Mouse (Mus musculus) embryonic facial prominence, embryonic 10.5 days (tissue): ENCODE measurements around the gene Car12. TPM values are rescaled to one million over a fixed set of nuclear protein-coding genes. Genes with fewer than 3 reads are reported as not detected.

ENCODE experiments used
- DNase-seq: peaks from one replicate; pipeline ENCODE4 v3.0.0-alpha.2; 2017; ENCODE audit warnings: low spot score
- H3K27ac ChIP-seq: fragments of 300-500 bp; sonication (generic); replicated peaks from 2 replicates; pipeline ENCODE4 v1.5.1; 2016; ENCODE audit warnings: mild to moderate bottlenecking
- H3K27me3 ChIP-seq: fragments of 300-500 bp; sonication (generic); replicated peaks from 2 replicates; pipeline ENCODE4 v1.6.1; 2016; ENCODE audit warnings: low read depth, mild to moderate bottlenecking; ENCODE audit not compliant: poor library complexity, severe bottlenecking
- H3K36me3 ChIP-seq: fragments of 300-500 bp; sonication (generic); replicated peaks from 2 replicates; pipeline ENCODE4 v1.6.1; 2016; ENCODE audit warnings: mild to moderate bottlenecking, moderate library complexity
- H3K4me1 ChIP-seq: fragments of 300-500 bp; sonication (generic); 2 replicates; pipeline ENCODE4 v1.6.1; 2016
- H3K4me3 ChIP-seq: fragments of 300-500 bp; sonication (generic); 2 replicates; pipeline ENCODE4 v1.5.1; 2016; ENCODE audit warnings: mild to moderate bottlenecking, moderate library complexity
- H3K9me3 ChIP-seq: fragments of 300-500 bp; sonication (generic); 2 replicates; pipeline ENCODE4 v1.6.1; 2016; ENCODE audit warnings: mild to moderate bottlenecking
- whole genome bisulfite sequencing: fragments of 180-500 bp; shearing (Covaris S2); methylation state at CpG from one replicate; pipeline ENCODE4 v1.1.7; 2016; 5-methylcytosine and 5-hydroxymethylcytosine counted together
- polyA plus RNA-seq: library from polyadenylated mRNA; unstranded; fragments of >200 nt; fragmentation: Nextera tagmentation; extraction: Ambion mirVana; gene quantifications from 2 replicates; pipeline ENCODE4 v1.2.1, GENCODE M21; 2016

Car12 gene
- polyA plus RNA-seq: 5.6 and 6.5 TPM in 2 replicates

DNA sequence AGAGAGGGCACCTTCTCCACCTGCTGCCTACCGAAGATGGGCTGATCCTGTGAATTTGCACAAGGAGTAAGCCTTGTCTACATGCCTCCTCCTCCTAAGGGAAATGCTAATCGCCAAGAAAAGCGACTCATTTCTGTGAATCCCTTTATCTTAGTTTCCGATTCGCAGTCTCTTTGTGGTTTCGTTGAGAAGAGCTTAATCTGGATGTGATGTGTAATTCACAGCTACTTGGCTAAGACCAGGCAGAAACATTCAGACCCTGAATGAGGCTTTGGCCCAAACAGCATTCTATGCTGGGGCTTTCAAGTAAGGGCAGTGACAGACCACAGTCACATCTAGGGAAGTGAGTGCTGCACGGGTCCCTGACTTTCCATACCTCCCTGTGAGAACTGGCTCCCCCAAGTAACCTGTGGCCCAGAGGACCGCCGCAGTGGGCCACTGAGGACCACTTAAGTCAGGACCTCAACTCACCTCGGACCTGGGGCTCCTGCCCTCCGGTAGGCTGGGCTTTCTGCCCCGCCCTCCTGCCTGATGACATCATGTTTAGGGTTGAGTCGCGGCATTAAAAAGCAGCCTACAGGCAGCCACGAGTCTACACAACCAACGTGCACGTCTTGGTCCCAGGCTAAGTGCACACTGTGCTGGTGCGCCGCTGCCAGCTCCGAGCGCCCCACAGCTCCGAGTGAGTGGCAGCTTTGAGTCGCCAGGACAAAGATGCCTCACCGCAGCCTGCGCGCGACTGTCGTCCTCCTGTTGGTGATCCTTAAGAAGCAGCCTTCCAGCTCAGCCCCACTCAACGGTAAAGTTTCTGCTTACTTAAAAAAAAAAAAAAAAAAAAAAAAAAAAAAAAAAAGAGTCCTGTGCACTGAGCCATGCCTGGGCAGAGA lies at the start of gene Car12:
Car12 (plus strand) TSS at position 552 of the 887 bp plus-strand sequence.
- Histone ChIP-seq H3K36me3 (no peaks in the 10 kb centered on the region), H3K9me3 (no peaks in the 10 kb centered on the region), H3K4me1 (peaks cover 26% of the 10 kb centered on the region), H3K27ac (peak within 1 kb of the TSS; percentile 57), H3K4me3 (peak within 1 kb of the TSS; percentile 59), H3K27me3 (peaks cover 57% of the 10 kb centered on the region)
- peak; percentile 76 for DNase-seq
- WGBS: 15% methylated on average over 29 of the region's 29 CpGs

DNA sequence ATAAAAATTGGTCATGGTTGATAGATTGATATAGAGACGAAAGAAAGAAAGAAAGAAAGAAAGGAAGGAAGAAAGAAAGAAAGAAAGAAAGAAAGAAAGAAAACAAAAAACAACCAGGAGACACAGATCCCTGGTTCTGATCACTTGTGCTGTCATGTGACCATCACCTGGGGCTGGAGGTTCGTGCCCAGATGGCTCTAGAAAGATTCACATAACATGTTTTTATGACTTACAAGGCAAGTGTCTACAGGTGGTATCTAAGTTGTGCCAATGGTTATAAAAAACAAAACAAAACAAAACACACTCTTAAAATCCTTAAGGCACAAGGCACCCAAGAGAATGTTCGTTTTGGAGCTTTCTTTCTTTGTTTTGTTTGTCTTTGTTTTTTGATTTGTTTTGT lies 49.7 kb upstream of the Car12 start:
- DNase-seq: no peak
- no peaks in the 10 kb centered on the region for H3K36me3 ChIP-seq
- 82% methylated on average over 3 of the region's 3 CpGs for WGBS
- H3K27ac ChIP-seq: no peak overlapping the region
- H3K4me3 ChIP-seq: no peak overlapping the region
- no peaks in the 10 kb centered on the region for H3K27me3 ChIP-seq
- H3K4me1 ChIP-seq: peaks cover 27% of the 10 kb centered on the region
- 0 out of 2 replicates have a peak, but pooled peaks cover 5% of the 10 kb centered on the region for H3K9me3 ChIP-seq

DNA sequence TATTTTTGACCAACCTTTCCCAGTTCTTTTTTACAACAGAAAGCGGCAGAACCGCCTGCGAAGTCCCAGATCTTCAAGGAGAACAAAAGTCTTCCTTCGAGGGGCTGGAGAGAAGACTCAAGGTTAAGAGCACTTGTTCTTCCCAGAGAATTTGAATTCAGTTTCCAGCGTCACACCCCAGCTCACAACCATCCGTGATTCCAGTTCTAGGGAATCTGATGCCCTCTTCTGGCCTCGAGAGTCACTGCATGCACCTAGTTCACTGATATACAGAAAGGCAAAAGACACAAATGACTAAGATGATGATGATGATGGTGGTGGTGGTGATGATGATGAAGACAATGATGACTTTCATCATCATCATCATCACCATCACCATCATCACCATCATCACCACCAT lies 48.9 kb upstream of the Car12 start:
- H3K4me1 ChIP-seq: peaks cover 30% of the 10 kb centered on the region
- 0 out of 2 replicates have a peak, but pooled peaks cover 5% of the 10 kb centered on the region for H3K9me3 ChIP-seq
- WGBS: 85% methylated on average over 7 of the region's 7 CpGs
- H3K27me3 ChIP-seq: no peaks in the 10 kb centered on the region
- H3K36me3 ChIP-seq: no peaks in the 10 kb centered on the region
- DNase-seq: no peak
- H3K4me3 ChIP-seq: no peak overlapping the region
- no peak overlapping the region for H3K27ac ChIP-seq

DNA sequence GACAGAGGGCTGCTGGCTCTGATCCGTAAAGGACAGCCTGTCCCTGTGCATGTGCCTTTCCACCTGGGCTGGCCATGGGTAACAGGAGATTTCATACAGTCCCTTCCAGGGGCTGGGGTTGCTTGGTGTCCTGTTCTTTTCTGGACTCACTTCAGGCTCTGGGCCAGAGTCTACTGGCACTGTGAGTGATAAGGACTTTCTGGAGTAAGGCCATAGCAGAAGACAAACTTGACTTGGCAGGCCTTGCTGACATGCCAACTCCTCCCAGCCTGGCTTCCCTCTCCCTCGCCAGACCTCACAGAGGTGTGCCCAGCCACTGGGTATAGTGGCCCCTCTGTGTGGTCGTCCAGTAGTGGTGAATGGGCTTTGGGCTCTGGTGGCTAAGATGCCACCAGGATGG lies 47.3 kb upstream of the Car12 start:
- Histone ChIP-seq H3K36me3 (no peaks in the 10 kb centered on the region), H3K27me3 (no peaks in the 10 kb centered on the region), H3K27ac (peak overlapping the region; percentile 19; the same call in 1 of the 2 replicates), H3K4me3 (no peak overlapping the region), H3K9me3 (0 out of 2 replicates have a peak, but pooled peaks cover 5% of the 10 kb centered on the region), H3K4me1 (peaks cover 29% of the 10 kb centered on the region)
- WGBS: 84% methylated on average over 3 of the region's 3 CpGs
- no peak for DNase-seq

DNA sequence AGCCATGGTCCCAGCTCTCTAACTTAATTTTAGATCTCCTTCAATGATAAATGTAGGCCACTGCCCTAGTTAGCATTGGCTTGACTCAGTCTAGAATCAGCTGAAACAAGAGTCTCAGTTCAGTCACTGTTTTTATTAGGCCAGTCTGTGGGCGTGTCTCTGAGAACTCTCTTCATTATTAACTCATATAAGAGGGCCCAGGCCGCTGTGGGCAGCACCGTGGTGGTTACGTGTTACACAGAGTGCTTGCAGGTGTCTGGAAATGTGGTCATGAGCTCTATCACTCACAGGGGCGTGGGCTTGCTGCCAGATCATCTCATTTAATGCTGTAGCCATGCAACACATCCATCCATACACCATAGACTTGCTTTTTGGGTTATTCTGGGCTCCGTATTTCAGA lies 46.4 kb upstream of the Car12 start:
- H3K9me3 ChIP-seq: 0 out of 2 replicates have a peak, but pooled peaks cover 5% of the 10 kb centered on the region
- H3K27ac ChIP-seq: no peak overlapping the region
- DNase-seq: no peak
- no peaks in the 10 kb centered on the region for H3K36me3 ChIP-seq
- no peak overlapping the region for H3K4me3 ChIP-seq
- WGBS: 85% methylated on average over 6 of the region's 6 CpGs
- H3K4me1 ChIP-seq: peaks cover 21% of the 10 kb centered on the region
- H3K27me3 ChIP-seq: no peaks in the 10 kb centered on the region

DNA sequence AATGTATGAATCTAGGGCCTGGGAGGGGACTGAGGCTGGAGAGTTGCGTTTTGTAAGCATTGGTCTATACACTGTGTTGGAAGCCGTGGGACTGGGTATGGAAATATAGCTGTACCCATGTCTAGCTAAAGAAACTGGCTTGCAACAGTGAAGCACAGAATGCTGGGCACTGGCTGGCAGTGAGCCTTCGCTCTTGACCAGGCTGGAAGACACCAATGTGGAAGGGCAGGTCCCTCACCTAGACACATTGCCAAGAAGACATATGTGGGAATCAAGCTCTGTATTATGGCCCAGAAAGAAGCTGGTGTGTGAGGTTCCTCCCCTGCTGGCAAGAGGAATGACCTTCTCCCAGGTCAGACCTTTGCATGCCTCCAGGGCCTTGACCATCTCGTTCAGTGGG lies 45.6 kb upstream of the Car12 start:
- peaks cover 14% of the 10 kb centered on the region for H3K4me1 ChIP-seq
- H3K27ac ChIP-seq: no peak overlapping the region
- no peak for DNase-seq
- H3K9me3 ChIP-seq: 0 out of 2 replicates have a peak, but pooled peaks cover 5% of the 10 kb centered on the region
- 87% methylated on average over 4 of the region's 4 CpGs for WGBS
- H3K4me3 ChIP-seq: no peak overlapping the region
- H3K36me3 ChIP-seq: no peaks in the 10 kb centered on the region
- H3K27me3 ChIP-seq: no peaks in the 10 kb centered on the region

DNA sequence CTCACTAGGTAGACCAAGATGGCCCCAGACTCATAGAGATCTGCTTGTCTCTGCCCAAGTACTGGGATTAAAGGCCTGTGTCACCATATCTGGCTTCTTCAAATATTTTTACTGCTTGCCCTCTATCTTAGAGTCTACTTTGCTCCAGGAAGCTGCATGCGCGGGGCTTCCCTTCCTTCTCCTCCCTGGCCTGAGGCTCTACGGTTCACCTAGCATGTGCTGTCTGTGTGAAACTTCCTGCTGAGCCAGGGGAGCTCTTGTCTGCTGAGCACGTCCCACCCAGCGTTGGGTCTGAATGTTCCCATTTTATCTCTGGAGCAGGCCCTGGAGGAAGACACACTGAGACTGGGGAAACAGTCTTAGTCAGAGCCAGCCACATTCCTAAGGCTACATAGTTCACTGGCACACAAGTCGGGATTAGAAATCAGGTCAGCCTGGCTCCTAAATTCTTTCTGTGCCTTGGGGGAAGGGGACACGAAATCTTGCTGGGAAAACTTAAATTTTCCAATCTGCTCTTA lies 43.9 kb upstream of the Car12 start:
- Histone ChIP-seq H3K4me1 (peaks cover 11% of the 10 kb centered on the region; the same call in 1 of the 2 replicates), H3K27ac (no peak overlapping the region), H3K4me3 (no peak overlapping the region), H3K9me3 (0 out of 2 replicates have a peak, but pooled peaks cover under 1% of the 10 kb centered on the region), H3K36me3 (no peaks in the 10 kb centered on the region), H3K27me3 (no peaks in the 10 kb centered on the region)
- no peak for DNase-seq
- WGBS: 34% methylated on average over 7 of the region's 7 CpGs

DNA sequence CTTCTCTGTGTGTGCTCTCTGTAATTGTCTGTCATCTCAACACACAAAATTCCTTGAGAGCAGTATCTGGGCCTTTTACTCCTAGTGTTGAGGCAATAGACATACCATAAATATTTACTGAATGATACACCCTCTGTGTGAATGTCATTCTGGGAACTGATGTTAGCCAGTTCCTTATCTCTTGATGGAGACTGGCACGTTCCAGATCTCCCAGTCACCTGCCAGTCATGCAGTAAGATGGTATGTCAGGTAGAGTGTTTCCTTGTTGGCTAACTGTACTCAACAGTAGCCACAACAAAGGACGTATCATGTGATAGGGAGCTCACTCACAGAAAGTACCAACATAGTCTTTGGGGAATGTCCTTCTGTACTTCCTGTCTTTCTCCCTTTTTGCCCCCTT lies 39.7 kb upstream of the Car12 start:
- no peak for DNase-seq
- H3K36me3 ChIP-seq: no peaks in the 10 kb centered on the region
- 0 out of 2 replicates have a peak, but pooled peaks cover 5% of the 10 kb centered on the region for H3K4me1 ChIP-seq
- H3K9me3 ChIP-seq: no peaks in the 10 kb centered on the region
- no peak overlapping the region for H3K27ac ChIP-seq
- H3K4me3 ChIP-seq: no peak overlapping the region
- WGBS: 74% methylated on average over 2 of the region's 2 CpGs
- no peaks in the 10 kb centered on the region for H3K27me3 ChIP-seq

DNA sequence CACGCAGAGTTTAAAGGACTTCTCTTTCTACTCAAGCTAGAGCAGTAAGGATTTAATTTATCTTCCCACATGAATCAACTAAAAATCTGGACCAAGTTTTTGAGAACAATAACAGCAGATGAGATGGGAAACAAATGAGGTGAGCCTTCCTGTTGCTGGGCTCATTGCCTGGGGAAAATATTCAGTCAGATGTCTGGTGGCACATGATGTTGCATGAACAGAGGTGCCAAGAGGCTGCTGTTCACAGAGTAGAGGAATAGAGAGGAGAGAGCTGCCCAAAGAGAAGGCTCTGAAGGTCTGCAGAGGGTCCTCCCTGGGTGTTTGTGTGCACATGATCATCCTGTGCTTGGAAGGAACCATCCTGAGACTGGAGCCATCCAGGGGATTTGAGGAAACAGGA lies 37.9 kb upstream of the Car12 start:
- no peaks in the 10 kb centered on the region for H3K36me3 ChIP-seq
- WGBS: 89% methylated on average over 1 of the region's 1 CpGs
- DNase-seq: no peak

DNA sequence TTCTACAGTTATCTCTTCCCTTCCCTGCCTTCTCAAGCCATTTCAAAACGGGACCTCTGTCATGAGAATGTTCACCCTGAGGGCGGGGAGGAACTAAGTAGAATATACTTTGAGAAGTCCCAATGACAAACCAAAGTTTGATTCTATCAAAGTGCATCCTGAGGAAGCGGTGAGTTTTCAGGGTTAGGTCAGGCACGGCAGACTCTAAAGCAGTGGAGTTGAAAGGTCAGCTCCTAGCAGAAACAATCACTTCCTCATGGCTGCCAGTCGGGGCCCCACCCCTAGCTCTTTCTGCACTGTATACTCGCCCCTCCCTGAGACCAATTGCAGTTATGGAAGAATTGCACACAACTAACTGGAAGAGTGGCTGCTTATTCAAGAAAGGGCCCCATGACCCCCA lies 33.4 kb upstream of the Car12 start:
- Histone ChIP-seq H3K9me3 (no peaks in the 10 kb centered on the region), H3K27me3 (no peaks in the 10 kb centered on the region), H3K36me3 (no peaks in the 10 kb centered on the region), H3K27ac (no peak overlapping the region), H3K4me3 (no peak overlapping the region), H3K4me1 (peaks cover 10% of the 10 kb centered on the region; the same call in 1 of the 2 replicates)
- no peak for DNase-seq
- WGBS: 50% methylated on average over 6 of the region's 6 CpGs

More for the DNA sequence above, 37.9 kb upstream of the Car12 start:
- Histone ChIP-seq H3K27me3 (no peaks in the 10 kb centered on the region), H3K4me1 (peaks cover 10% of the 10 kb centered on the region; the same call in 1 of the 2 replicates), H3K27ac (no peak overlapping the region), H3K9me3 (no peaks in the 10 kb centered on the region), H3K4me3 (no peak overlapping the region)

DNA sequence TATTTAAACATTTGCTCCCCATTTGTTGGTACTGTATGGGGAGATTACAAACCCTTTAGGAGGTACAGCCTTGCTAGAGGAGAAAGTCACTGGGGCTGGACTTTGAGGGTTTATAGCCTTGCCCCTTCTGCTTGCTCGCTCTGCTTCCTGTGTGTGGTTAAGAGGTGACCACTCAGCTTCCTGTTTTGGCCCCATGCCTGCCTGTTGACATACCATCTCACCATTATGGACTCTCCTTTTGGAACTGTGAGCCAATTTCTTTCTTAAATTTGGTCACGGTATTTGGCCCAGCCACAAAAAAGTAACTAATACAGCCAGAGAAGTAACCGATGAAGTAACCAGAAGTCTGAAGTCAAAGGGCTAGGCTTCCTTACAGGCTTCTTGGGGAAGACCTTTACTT lies 30.7 kb upstream of the Car12 start:
- Histone ChIP-seq H3K27me3 (no peaks in the 10 kb centered on the region), H3K4me3 (no peak overlapping the region), H3K36me3 (no peaks in the 10 kb centered on the region), H3K9me3 (no peaks in the 10 kb centered on the region), H3K27ac (no peak overlapping the region), H3K4me1 (peaks cover 20% of the 10 kb centered on the region)
- no peak for DNase-seq
- WGBS: 93% methylated on average over 3 of the region's 3 CpGs

DNA sequence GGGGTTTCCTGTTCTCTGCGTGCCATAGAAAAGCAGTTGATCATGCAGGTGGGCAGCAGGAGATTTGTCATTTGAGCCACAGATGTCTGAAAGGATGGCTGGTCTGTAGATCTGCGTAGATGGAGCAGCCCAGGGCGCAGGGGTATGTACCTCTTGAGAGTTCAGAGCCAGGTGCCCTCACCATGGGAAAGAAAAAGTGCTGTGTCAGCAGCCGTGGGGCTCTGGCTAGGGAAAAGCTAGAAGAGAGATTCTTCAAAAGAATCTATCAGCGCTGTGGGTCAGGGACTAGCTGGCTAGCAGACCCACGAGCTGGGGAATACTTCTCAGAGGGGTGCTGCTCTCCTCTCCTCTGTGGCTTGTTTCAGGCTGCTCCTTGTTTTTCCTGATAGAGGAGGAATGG lies 27.8 kb upstream of the Car12 start:
- no peak for DNase-seq
- WGBS: 73% methylated on average over 6 of the region's 6 CpGs
- no peak overlapping the region for H3K4me3 ChIP-seq
- no peaks in the 10 kb centered on the region for H3K27me3 ChIP-seq
- peaks cover 10% of the 10 kb centered on the region for H3K4me1 ChIP-seq
- H3K27ac ChIP-seq: no peak overlapping the region
- no peaks in the 10 kb centered on the region for H3K9me3 ChIP-seq
- no peaks in the 10 kb centered on the region for H3K36me3 ChIP-seq

DNA sequence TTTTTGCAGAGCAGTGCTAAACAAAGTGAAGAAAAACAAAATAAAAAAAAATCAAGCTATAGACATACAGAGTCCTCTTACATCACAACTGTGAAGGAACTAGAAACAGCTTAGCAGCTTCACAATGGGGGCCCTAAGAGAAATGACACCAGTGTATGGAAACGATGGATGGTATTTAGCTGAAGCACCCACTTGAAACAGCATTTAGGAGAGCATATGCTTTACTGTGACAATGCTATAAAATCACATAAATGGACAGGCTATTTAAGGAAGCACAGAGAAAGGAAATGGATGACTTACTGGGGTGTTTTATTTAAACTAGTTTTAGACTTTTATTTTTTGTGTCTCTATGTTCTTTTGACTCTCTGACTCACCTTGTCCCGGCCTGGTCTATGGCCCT lies 25.8 kb upstream of the Car12 start:
- Histone ChIP-seq H3K27me3 (no peaks in the 10 kb centered on the region), H3K36me3 (no peaks in the 10 kb centered on the region)
- WGBS: 89% methylated on average over 2 of the region's 2 CpGs

More for the DNA sequence above, 25.8 kb upstream of the Car12 start:
- no peak for DNase-seq
- Histone ChIP-seq H3K9me3 (no peaks in the 10 kb centered on the region), H3K4me1 (peaks cover 10% of the 10 kb centered on the region), H3K27ac (no peak overlapping the region), H3K4me3 (no peak overlapping the region)
